Comparison of ENCODE assay signal across 22 mouse cellular contexts in genomic region chr13:3783621-3784020, GRCm38 (mm10). TPM values are rescaled to one million over a fixed set of nuclear protein-coding genes. Genes with fewer than 3 reads are reported as not detected.
"Had no signal": no experiment of that assay in that cellular context is flagged by ENCODE, and none has a peak within 500 bp of the region (broad histone marks: within the 10 kb centered on the region; RNA-seq: fewer than 3 reads in every experiment).

No protein-coding gene starts in this region.

- DNase-seq: lung, adult 2 months; lung, postnatal 14 days; lung, postnatal 36 days; right cerebral cortex, postnatal 14 days; spleen, adult 18-20 months; thymus, adult 18-20 months; thymus, postnatal 14 days; thymus, postnatal 36 days had no signal

- H3K4me3 ChIP-seq: lung, embryonic 15.5 days; megakaryocyte, embryonic 14.5 days; midbrain, embryonic 13.5 days; midbrain, embryonic 15.5 days; neural tube, embryonic 12.5 days had no signal

- H3K9ac ChIP-seq: lung, embryonic 15.5 days; midbrain, embryonic 13.5 days; midbrain, embryonic 15.5 days; neural tube, embryonic 12.5 days had no signal

- H3K36me3 ChIP-seq: lung, embryonic 15.5 days; midbrain, embryonic 13.5 days; midbrain, embryonic 15.5 days; neural tube, embryonic 12.5 days had no signal

- ATAC-seq: lung, postnatal 0 days; midbrain, embryonic 13.5 days; midbrain, embryonic 15.5 days had no signal

- H3K9me3 ChIP-seq: lung, embryonic 15.5 days; midbrain, embryonic 13.5 days; midbrain, embryonic 15.5 days; neural tube, embryonic 12.5 days had no signal

- H3K4me1 ChIP-seq: midbrain, embryonic 15.5 days; neural tube, embryonic 12.5 days had no signal

- H3K27ac ChIP-seq: lung, embryonic 15.5 days; macrophage; midbrain, embryonic 13.5 days; midbrain, embryonic 15.5 days; neural tube, embryonic 12.5 days had no signal

- H3K27me3 ChIP-seq: lung, embryonic 15.5 days; midbrain, embryonic 13.5 days; midbrain, embryonic 15.5 days; neural tube, embryonic 12.5 days had no signal

- H3K4me2 ChIP-seq: lung, embryonic 15.5 days; midbrain, embryonic 11.5 days; midbrain, embryonic 13.5 days; midbrain, embryonic 15.5 days; neural tube, embryonic 12.5 days had no signal

RNA-seq across cellular contexts. Expression of gene Calml3, which starts 20.5 kb away (rescaled TPM):
- total RNA-seq: megakaryocyte progenitor cell, adult 5-6 weeks; monocyte, adult 5-6 weeks had no signal
- polyA plus RNA-seq: macrophage; midbrain, embryonic 11.5 days; midbrain, embryonic 13.5 days; midbrain, embryonic 15.5 days; midbrain, postnatal 0 days; neural tube, embryonic 12.5 days; neural tube, embryonic 14.5 days had no signal

RNA-seq across cellular contexts. Expression of gene Calm4, which starts 53.9 kb away (rescaled TPM):
- total RNA-seq: megakaryocyte progenitor cell, adult 5-6 weeks; monocyte, adult 5-6 weeks; neutrophil, adult 5-6 weeks had no signal
- polyA plus RNA-seq: lung, embryonic 15.5 days; lung, postnatal 0 days; macrophage; midbrain, embryonic 11.5 days; midbrain, embryonic 13.5 days; midbrain, embryonic 15.5 days; midbrain, postnatal 0 days; neural tube, embryonic 12.5 days; neural tube, embryonic 14.5 days; stomach, embryonic 14.5 days had no signal
